Mouse (Mus musculus) skeletal muscle tissue, postnatal 0 days (tissue): Measurements from ENCODE around the gene Eif4e. TPM values are rescaled to one million over a fixed set of nuclear protein-coding genes. Genes with fewer than 3 reads are reported as not detected.

Source experiments
- microRNA counts: library from miRNA; unstranded; fragments of <30 nt; microRNA quantifications from one replicate; lab custom pipeline; 2015
- microRNA-seq, 2 experiments: library from miRNA; unstranded; fragments of <30 nt; microRNA quantifications; one replicate each; pipeline ENCODE4; 2016
- polyA plus RNA-seq: library from polyadenylated mRNA; unstranded; fragments of >200 nt; fragmentation: Nextera tagmentation; extraction: Ambion mirVana; gene quantifications from 2 replicates; pipeline ENCODE4 v1.2.1, GENCODE M21; 2015

Eif4e gene
- polyA plus RNA-seq: 166 and 198 TPM in 2 replicates

DNA sequence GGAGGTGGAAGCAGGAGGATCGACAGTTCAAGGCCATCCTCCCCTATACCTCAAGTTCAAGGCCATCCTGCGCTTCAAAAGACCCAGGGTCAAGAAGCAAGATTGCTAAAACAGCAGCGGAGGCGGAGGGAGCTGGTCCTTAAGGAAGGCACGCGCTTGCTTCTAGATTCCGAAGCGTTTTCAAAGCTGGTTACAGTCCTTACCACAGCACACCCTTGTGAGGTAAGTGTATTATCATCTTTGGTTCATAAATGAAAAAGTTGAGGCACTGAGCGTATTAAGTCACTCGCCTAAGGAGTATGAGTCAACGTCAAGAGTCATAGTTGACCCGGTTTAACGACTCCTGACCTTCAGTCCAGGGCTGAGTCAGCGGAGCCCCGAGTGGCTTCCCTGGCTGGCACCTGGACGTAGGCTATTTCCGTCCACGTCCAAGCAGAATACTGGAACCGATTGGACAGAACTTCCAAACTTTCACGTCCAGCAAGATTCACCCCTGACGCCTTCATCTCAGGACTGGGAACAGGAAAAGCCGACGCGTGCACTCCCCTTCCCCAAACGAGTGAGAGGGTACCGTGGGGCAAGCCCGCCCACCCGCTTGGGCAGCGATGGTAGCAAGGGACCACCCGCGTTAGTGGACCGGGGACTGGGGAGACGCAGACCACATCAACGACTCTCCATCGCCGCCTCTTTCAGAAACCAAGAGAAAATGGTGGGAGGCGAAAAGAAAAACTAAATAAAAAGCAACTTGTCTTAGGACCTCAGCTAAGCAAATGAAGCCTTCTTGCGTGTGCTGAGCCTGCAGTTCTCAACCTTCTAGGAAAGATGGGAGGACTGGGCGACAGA is at the start of gene Eif4e:
Gene Eif4e (plus strand): TSS at position 107 of the 843 bp plus-strand sequence.

DNA sequence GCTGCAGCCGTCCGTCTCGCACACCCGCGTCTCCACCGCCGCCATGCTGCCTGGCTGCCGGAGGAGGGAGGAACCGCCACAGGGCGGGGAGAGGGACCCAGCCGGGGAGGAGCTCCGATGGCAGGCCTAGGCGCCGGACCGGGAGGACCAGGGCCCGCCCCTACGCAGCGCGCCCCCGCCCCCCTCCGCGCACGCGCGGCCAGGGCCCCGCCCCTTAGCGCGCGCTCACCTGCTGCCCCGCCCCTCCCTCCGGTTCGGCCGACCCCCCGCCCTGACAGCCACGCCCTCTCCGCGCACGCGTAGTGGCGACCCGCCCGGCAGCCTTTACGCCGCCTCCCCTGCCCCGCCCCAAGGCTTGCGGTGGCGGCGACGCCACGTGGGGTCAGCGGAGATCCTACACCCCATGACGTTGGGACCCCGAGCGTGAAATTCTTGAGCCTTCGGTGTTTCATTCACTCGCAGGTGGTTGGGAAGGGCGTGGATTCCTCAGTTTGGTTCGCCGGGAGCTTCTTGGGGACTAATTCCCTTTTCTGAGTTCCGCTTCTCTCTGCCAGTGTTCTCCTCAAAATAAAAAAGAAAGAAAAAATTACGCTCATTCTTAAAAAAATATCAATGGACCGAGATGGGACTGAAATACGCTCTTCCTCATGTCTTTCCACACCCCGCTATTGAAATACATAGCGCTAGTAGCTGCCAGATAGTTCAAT is 36.5 kb upstream of the Eif4e start, which contains the start of gene Metap1:
Gene Metap1 (minus strand): TSS at position 189 of the 707 bp plus-strand sequence.

MicroRNAs encoded within 50 kb of the gene (microRNA counts, 519-probe panel; counts per million panel counts)
- microRNA mmu-miR-1956 (lab: Ali Mortazavi, UCI): 296 counts per million, percentile 58 among the panel's probes with 10 or more counts

Small RNA genes within 50 kb of the gene (microRNA-seq; reads per million reads assigned to microRNA genes)
- gene Mir1956: 0.20 to 0.21 reads per million in 2 experiments

Other genes with a start within 250 kb of the Eif4e start
- not detected in 2 replicates for gene Adh6a, start 212.9 kb upstream of the Eif4e start, polyA plus RNA-seq
- 0.44 TPM in 1 of 2 replicates, not detected in the other for gene Adh6b, start 184.4 kb upstream of the Eif4e start, polyA plus RNA-seq
- gene Adh4, start 110.7 kb upstream of the Eif4e start, polyA plus RNA-seq: not detected in 2 replicates
- 122 and 134 TPM in 2 replicates for gene Adh5, start 83.1 kb upstream of the Eif4e start, polyA plus RNA-seq
- 36.6 and 38.6 TPM in 2 replicates for gene Metap1, start 36.7 kb upstream of the Eif4e start, polyA plus RNA-seq
- 11.6 and 11.7 TPM in 2 replicates for gene Tspan5, start 216.0 kb downstream of the Eif4e start, polyA plus RNA-seq